Mouse (Mus musculus): ENCODE data around the gene Vwa5b1. TPM values are rescaled to one million over a fixed set of nuclear protein-coding genes. Genes with fewer than 3 reads are reported as not detected.

Gene Vwa5b1
- polyA plus RNA-seq, 1 experiment = not detected

DNA sequence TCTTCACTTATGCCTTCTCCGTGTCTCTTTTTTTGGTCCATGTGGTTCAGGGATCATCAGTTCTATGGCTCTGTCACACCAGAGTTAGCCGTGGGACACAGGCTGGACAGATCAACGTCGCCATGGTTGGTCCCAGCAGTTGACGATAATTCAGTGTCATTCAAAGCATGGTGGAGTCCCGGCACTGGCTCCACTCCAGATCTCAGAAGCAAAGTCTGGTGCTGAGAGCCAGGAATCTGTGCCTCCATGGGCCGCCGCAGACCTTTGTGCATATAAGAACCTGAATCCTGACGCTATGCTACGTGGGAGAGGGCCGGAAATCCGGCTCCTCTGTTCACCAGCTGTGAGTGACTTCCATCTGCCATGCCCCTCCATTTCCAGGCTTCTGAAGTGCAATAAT, 100.1 kb downstream of the Vwa5b1 start:
- no peak for TF ChIP-seq CTCF (IDR thresholded peaks at IDR 0.05; ENCODE audit: control insufficient read depth, insufficient read depth, low read length)
- no peak for TF ChIP-seq POLR2A (IDR thresholded peaks at IDR 0.05; ENCODE audit: borderline replicate concordance, control insufficient read depth, low read depth, low read length)
- H3K4me3 ChIP-seq (replicated peaks; ENCODE audit: control insufficient read depth, low read depth, low read length) = no peak overlapping the region
- H3K4me1 ChIP-seq (ENCODE audit: control insufficient read depth, insufficient read depth, low read length) = no peaks in the 10 kb centered on the region; the same call in 1 of the 2 replicates
- 81% methylated on average over 12 of the region's 12 CpGs for WGBS
- H3K27ac ChIP-seq (ENCODE audit: control insufficient read depth, insufficient read depth, low read depth, low read length, poor library complexity) = no peak overlapping the region

DNA sequence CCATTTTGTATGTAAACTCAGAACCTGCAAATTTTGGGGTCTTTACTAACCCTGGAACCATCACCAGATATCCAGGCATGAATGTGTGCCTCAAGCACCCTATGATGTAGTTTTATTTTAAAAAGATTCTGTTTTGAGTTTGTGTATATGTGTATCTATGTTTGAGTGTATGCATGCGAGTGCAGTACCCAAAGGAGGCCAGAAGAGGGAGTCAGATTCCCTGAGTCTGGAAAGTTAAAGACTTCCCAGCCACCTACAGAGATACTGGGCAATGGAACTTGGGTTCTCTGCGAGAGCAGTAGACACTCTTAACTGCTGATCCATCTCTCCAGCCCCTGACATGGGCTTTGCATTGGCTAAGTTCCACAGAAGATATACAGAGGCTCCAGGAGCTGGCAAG, 101.8 kb downstream of the Vwa5b1 start:
- TF ChIP-seq POLR2A (IDR thresholded peaks at IDR 0.05; ENCODE audit: borderline replicate concordance, control insufficient read depth, low read depth, low read length) (no peak), CTCF (IDR thresholded peaks at IDR 0.05; ENCODE audit: control insufficient read depth, insufficient read depth, low read length) (no peak)
- WGBS = 85% methylated on average over 2 of the region's 2 CpGs
- no peaks in the 10 kb centered on the region for H3K4me1 ChIP-seq (ENCODE audit: control insufficient read depth, insufficient read depth, low read length)
- H3K4me3 ChIP-seq (replicated peaks; ENCODE audit: control insufficient read depth, low read depth, low read length) = no peak overlapping the region
- no peak overlapping the region for H3K27ac ChIP-seq (ENCODE audit: control insufficient read depth, insufficient read depth, low read depth, low read length, poor library complexity)

DNA sequence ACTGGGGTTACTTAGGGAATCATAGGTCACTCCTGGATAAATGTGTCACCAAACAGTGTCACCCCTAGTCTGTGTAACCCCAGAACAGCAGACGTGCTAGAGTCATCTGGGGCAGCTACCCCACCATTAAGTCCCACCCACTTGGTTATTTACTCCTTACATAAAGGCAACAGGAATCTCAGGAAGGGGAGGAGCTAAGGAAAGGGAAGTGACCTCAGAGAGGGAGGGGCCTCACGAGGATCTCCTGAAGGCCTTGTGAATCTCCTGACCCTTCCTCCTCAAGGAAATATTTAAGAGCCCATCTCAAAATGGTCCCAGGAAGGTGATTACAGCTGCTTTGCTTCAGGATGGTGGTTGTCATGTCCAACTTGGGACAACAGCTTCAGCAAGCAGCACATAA, 103.9 kb downstream of the Vwa5b1 start:
- Histone ChIP-seq H3K4me3 (replicated peaks; ENCODE audit: control insufficient read depth, low read depth, low read length) (no peak overlapping the region), H3K4me1 (ENCODE audit: control insufficient read depth, insufficient read depth, low read length) (no peaks in the 10 kb centered on the region), H3K27ac (ENCODE audit: control insufficient read depth, insufficient read depth, low read depth, low read length, poor library complexity) (no peak overlapping the region)
- 61% methylated on average over 2 of the region's 2 CpGs for WGBS
- TF ChIP-seq POLR2A (IDR thresholded peaks at IDR 0.05; ENCODE audit: borderline replicate concordance, control insufficient read depth, low read depth, low read length) (no peak), CTCF (IDR thresholded peaks at IDR 0.05; ENCODE audit: control insufficient read depth, insufficient read depth, low read length) (no peak)

DNA sequence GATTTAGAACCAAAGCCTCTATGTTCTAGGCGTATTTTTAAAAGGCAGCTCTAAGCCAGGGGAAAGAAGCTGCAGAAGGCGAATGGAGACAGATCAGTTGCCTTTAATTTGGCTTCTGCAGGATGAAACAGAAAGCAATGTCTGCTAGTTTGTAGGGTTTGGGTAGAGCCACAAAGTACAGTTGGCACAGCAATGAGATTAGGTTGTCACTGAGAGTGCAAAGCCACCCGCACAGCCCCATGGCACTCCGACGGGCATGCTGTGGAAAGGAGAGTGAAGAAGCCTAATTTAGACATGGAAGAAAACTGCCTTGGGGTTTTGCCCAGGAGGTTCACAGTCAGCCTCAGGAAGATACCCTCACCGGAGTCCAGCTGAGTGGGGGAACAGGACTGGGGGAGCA, 105.7 kb downstream of the Vwa5b1 start:
- WGBS = 83% methylated on average over 6 of the region's 6 CpGs

DNA sequence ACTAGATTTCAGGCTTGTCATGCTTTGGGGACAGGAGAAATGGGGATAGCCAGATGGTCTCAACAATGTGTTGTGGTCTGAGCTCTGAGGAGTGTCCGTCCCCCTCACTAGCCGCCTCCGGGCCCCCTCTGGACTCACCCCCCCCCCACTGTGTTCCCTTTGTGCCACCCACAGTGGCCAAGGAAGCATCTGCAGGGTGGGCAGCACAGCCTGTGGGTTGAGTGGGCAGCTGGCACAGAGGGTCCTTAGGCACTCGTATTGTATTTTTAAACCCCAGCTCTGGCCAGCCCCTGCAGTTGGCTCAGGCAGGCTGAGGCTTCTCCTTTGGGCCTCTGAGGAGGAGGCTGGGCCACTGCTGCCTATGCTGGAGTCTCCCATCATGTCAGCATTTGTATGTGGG, 110.0 kb downstream of the Vwa5b1 start:
- Histone ChIP-seq H3K4me3 (replicated peaks; ENCODE audit: control insufficient read depth, low read depth, low read length) (no peak overlapping the region), H3K27ac (ENCODE audit: control insufficient read depth, insufficient read depth, low read depth, low read length, poor library complexity) (no peak overlapping the region), H3K4me1 (ENCODE audit: control insufficient read depth, insufficient read depth, low read length) (no peaks in the 10 kb centered on the region)
- WGBS = 87% methylated on average over 4 of the region's 4 CpGs
- TF ChIP-seq CTCF (IDR thresholded peaks at IDR 0.05; ENCODE audit: control insufficient read depth, insufficient read depth, low read length) = no peak
- no peak for TF ChIP-seq POLR2A (IDR thresholded peaks at IDR 0.05; ENCODE audit: borderline replicate concordance, control insufficient read depth, low read depth, low read length)

More for the DNA sequence above, 105.7 kb downstream of the Vwa5b1 start:
- no peak for TF ChIP-seq CTCF (IDR thresholded peaks at IDR 0.05; ENCODE audit: control insufficient read depth, insufficient read depth, low read length)
- TF ChIP-seq POLR2A (IDR thresholded peaks at IDR 0.05; ENCODE audit: borderline replicate concordance, control insufficient read depth, low read depth, low read length) = no peak
- H3K4me3 ChIP-seq (replicated peaks; ENCODE audit: control insufficient read depth, low read depth, low read length) = no peak overlapping the region
- no peak overlapping the region for H3K27ac ChIP-seq (ENCODE audit: control insufficient read depth, insufficient read depth, low read depth, low read length, poor library complexity)
- no peaks in the 10 kb centered on the region for H3K4me1 ChIP-seq (ENCODE audit: control insufficient read depth, insufficient read depth, low read length)

DNA sequence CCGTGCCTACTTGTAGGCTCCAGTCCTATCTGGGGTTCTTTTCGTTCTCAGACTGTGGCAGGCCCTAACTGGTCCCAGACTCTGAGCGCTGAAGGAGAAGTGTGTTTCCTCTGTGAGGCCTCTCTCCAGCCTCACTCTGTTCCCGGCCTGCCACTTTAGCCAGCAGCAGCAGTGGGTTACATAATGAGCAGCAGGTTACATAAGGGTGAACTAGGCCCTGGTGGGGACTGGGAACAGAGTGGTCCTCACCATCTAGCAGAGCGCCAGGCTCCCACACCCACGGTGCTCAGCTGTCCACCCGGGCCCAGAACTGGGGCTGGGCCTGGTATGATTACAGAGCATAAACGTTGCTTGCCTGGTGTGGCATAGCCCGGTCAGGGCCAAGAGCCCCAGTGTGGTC, 110.9 kb downstream of the Vwa5b1 start:
- TF ChIP-seq CTCF (IDR thresholded peaks at IDR 0.05; ENCODE audit: control insufficient read depth, insufficient read depth, low read length) = no peak
- no peak for TF ChIP-seq POLR2A (IDR thresholded peaks at IDR 0.05; ENCODE audit: borderline replicate concordance, control insufficient read depth, low read depth, low read length)
- H3K4me1 ChIP-seq (ENCODE audit: control insufficient read depth, insufficient read depth, low read length) = no peaks in the 10 kb centered on the region
- no peak overlapping the region for H3K27ac ChIP-seq (ENCODE audit: control insufficient read depth, insufficient read depth, low read depth, low read length, poor library complexity)
- no peak overlapping the region for H3K4me3 ChIP-seq (replicated peaks; ENCODE audit: control insufficient read depth, low read depth, low read length)
- WGBS = 42% methylated on average over 9 of the region's 9 CpGs

DNA sequence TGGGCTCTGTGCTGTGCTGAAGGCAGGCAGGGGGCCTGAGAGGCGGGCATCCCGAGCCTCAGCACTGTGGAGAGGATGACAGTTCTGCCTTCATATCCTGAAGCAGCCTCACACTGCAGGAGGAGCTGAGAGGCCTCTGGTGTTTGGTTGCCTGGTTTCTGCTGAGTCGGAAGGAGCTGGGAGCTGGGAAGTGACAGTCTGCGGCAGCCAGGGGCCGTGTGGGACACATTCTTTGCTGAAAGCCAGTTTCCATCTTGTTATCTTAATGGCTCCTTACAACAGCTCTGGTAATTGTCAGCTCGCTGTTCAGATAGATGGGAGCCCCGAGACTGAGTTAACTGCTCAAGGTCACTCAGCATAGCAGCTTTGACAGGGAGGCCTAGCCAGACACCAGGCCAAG, 111.9 kb downstream of the Vwa5b1 start:
- WGBS = 67% methylated on average over 7 of the region's 7 CpGs
- H3K27ac ChIP-seq (ENCODE audit: control insufficient read depth, insufficient read depth, low read depth, low read length, poor library complexity) = no peak overlapping the region

DNA sequence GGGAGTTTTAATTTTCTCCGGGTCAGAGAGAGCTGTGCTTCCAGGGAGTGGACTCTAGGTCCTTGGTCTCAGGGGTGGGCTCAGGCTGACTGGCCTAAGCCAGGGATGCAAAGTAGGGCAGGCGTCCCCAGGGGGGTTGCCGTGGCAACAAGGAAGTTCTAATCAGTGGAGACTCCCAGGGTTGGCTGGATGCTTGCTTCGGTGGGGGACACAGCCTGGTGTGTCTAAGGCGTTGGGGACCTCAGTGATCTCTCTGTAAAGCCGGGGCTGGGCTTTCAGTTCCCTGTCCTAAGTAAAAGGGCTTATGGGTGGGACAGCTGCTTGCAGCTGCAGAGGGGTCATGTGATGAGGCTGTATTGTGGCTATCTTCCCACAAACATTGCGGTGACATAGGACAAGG, 113.4 kb downstream of the Vwa5b1 start:
- no peak for TF ChIP-seq POLR2A (IDR thresholded peaks at IDR 0.05; ENCODE audit: borderline replicate concordance, control insufficient read depth, low read depth, low read length)
- no peak for TF ChIP-seq CTCF (IDR thresholded peaks at IDR 0.05; ENCODE audit: control insufficient read depth, insufficient read depth, low read length)
- 30% methylated on average over 7 of the region's 7 CpGs for WGBS
- no peak overlapping the region for H3K4me3 ChIP-seq (replicated peaks; ENCODE audit: control insufficient read depth, low read depth, low read length)
- H3K27ac ChIP-seq (ENCODE audit: control insufficient read depth, insufficient read depth, low read depth, low read length, poor library complexity) = no peak overlapping the region; the same call in 1 of the 2 replicates
- no peaks in the 10 kb centered on the region for H3K4me1 ChIP-seq (ENCODE audit: control insufficient read depth, insufficient read depth, low read length)

More for the DNA sequence above, 111.9 kb downstream of the Vwa5b1 start:
- TF ChIP-seq CTCF (IDR thresholded peaks at IDR 0.05; ENCODE audit: control insufficient read depth, insufficient read depth, low read length) (no peak), POLR2A (IDR thresholded peaks at IDR 0.05; ENCODE audit: borderline replicate concordance, control insufficient read depth, low read depth, low read length) (no peak)
- no peak overlapping the region for H3K4me3 ChIP-seq (replicated peaks; ENCODE audit: control insufficient read depth, low read depth, low read length)
- H3K4me1 ChIP-seq (ENCODE audit: control insufficient read depth, insufficient read depth, low read length) = no peaks in the 10 kb centered on the region

DNA sequence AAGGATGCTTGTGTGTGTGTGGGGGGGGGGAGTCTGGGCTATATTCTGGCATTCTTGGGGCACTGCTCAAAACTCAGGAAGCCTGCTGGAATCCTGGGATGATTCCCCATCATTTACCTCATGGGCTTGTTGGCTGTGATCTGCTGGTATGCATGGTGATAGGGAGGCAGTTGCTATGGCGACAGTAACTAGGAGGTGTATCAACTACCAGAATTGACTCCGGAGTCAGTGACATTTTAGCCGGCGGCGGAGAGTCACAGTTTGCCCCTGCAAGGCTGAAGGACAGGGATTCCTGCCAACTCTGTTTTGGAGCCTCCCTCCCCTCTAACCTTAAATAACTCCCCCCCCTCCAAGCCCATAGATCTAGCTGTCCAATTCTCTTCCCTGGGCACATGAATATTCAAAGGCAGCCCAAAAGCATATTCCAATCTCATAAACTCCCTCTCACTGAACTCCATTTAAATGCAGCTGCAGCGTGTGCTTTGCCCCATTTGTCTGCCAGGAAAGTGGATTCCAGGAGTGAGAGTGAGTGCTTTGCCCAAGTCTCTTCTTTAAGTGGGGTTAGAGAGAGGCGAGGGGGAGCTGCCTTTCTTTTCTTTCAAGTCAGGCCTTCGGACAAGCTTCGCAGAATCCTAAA, 118.4 kb downstream of the Vwa5b1 start:
- H3K4me3 ChIP-seq (replicated peaks; ENCODE audit: control insufficient read depth, low read depth, low read length) = no peak overlapping the region
- 56% methylated on average over 9 of the region's 9 CpGs for WGBS
- TF ChIP-seq POLR2A (IDR thresholded peaks at IDR 0.05; ENCODE audit: borderline replicate concordance, control insufficient read depth, low read depth, low read length) = no peak
- TF ChIP-seq CTCF (IDR thresholded peaks at IDR 0.05; ENCODE audit: control insufficient read depth, insufficient read depth, low read length) = no peak
- H3K27ac ChIP-seq (ENCODE audit: control insufficient read depth, insufficient read depth, low read depth, low read length, poor library complexity) = no peak overlapping the region
- H3K4me1 ChIP-seq (ENCODE audit: control insufficient read depth, insufficient read depth, low read length) = no peaks in the 10 kb centered on the region
